Mouse (Mus musculus): ENCODE data around the gene Wfdc3.

Gene Wfdc3

DNA sequence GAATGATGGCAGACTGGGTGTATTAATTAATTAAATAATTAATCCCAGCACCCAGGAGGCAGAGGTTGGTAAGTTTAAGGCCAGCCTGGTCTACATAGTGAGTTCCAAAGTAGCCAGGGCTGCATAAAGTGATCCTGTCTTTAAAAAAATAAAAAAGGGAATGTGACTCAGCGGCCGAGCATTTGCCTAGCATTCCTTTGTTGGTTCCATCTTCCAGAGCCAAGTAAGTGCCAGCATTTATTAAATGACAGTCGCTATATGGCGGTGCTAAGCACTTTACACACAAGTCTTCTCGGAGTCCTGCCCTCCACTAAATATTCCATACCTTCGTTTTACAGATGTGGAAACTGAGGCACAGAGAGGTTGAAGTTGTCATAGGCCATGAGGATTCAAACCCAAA lies 30.4 kb upstream of the Wfdc3 start:
- no peak for DNase-seq (ENCODE audit: low spot score)

DNA sequence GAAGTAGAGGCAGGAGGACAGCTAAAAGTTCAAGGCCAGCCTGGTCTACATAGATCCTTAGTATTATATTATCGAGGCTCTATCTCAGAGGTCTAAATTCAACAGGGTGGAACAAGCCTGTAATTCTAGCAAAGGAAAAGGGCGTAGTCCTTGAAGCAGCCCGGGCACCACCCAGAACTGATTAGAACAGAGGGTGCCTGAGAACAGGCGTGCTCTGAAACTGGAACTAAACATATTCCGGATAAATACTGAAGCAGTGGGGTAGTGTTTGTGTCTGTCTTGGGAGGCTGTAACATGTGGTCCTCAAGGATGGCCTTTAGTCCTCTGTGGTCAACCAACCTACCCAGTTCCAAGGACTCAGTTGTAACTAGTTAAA lies 28.2 kb upstream of the Wfdc3 start:
- no peak for DNase-seq (ENCODE audit: low spot score)

DNA sequence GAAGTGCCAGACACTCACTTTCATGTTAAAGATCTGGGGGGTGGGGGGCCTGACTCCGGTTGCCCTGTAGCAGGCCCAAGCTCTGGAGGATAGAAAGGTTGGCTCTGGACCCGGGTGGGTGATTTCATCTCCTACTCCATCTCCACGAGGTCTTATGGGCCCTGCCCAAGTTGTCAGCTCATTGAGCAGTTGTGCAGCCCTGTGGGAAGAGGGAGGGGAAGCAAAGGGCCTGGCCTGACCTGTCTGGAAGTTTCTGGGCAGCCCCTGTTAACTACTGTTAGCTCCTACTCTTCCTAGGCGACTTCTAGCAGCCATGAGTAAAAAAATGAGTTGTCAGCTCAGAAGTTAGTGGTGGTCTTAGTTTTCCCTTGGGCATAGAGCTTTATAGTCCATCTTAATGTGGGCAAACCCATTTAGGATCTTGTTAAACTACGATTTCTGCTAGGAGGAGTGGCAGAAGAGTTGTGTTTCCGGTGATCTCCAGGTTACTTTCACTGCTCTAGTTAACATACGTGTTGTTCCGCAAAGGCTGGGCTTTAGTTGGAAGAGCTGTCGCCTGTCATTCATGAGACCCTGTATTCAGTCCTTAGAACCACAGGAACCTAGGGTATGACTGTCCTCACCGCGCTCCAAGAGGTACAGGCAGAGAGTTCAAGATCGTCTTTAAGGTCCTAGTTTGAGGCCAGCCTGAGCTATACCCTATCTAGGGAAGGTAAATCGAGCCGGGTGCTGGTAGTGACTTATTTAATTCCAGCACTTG lies 27.7 kb upstream of the Wfdc3 start:
- no peak for DNase-seq (ENCODE audit: low spot score)

DNA sequence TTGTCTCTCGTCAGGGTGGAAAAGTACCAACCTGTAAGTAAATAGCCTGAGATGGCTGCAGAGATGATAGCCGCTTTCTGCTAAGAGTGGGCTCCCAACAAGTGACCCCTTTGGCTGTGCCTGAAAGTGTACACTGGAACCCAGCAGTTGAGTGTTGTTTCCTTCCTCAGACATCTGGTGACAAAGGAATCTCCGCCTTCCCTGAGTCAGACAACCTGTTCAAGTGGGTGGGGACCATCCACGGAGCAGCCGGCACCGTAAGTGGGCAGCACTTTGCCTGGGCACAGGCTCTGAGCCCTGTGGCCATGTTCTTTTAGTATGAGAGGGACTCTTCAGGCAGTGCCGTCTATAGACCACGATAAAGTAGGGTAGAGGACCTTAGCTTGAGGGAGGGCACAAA lies 25.4 kb upstream of the Wfdc3 start:
- DNase-seq (ENCODE audit: low spot score), result no peak

DNA sequence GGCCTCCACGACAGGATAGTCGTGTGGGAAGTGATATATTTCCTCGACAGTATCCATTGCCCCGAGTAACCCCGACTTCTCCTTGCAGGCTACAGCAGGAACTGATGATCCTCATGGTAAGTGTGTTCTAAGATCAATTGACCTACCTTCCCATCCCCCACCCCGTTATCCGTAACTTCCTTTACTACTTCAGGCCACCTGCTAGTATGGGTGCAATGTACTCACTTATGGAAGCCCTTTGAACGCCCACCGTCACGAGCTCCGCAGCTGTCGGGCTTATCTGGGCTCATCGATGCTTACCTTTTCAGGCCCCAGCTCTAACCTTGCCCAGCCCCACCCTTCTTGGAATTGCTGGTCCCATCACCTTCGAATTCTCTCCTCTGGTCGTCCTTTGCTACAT lies 24.5 kb upstream of the Wfdc3 start:
- no peak for DNase-seq (ENCODE audit: low spot score)

DNA sequence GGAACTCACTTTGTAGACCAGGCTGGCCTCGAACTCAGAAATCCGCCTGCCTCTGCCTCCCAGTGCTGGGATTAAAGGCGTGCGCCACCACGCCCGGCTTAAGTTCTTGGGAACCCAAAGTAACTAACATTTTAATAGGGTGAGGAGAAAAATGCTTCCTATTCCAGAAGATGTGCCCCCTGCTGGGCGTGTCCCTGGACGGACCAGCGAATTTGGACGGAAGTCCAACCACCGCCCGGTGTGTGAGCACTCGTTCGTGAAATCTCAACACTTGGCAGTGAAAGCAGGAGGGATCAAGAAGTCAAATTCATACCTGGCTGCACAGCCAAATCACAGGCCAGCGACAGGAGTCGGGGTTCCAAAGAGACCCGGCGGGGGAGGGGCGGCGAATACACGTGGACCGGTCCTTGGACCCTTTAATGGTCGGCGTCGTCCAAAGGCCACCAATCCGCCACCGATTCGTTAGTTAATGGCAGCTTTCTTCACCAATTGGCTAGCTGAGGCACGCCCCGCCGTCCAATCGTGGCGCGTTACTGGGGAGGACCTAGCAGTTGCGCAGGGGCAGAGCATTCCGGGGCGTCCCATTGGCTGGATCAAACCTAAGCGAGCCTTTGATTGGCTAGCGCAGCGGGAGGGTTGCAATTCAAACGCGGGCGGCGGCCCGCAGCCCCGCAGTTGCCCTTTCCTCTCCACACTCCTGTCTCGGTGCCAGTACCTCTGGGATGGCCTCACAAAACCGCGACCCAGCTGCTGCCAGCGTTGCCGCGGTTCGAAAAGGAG lies 23.7 kb upstream of the Wfdc3 start, which contains the start of gene Ube2c:
Gene Ube2c, plus strand, starts transcription at position 641 of the 780 bp plus-strand sequence.
- DNase-seq (ENCODE audit: low spot score), result peak; percentile 100

DNA sequence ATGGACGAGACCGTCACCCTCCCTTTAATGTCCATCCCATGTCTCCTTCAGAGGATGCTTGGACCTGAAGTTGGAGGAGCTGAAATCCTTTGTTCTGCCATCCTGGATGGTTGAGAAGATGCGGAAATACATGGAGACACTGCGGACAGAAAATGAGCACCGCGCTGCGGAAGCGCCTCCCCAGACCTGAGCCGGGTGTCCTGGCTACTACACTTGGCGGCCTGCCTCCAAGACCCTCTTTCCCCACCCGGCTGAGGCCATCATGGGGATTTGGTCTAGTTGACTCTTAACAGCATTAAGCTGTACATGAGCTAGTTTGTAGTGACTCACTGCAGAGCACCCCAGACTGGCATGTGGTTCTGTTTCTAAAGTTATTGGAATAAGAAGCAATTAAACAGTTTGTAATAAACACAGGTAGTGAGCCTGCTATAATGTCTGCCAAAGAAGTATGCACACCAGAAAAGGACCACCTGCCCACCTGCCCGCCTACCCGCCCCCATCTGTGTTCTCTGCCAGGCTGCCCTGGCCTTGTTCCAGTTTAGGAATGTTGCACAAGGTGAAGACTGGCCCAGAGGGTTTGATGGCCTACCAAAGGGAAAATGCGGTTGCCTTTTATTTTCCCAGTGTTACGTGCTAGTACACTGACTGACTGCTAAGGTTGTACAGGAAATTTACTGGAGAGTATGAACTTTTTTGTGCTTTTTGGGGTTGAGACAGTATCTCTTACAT lies 22.2 kb upstream of the Wfdc3 start:
- no peak for DNase-seq (ENCODE audit: low spot score)

DNA sequence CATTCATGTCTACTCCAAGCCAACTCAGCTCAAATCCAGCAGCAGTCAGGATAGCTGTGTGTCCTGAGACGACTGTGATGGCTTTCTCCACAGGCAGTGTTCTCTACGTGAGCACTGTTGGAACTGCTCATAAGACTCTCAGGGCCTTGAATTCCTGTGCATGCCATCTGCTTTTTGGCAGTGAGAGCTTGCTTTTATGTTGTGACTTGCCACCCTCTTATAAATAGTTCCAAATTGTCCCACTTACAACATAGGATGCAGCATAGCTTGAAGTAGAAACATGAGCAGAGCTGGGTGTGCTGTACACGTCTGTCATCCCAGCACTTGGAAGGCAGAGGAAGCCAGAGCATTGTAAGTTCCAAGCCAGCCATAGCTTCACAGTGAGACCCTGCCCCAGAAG lies 20.1 kb upstream of the Wfdc3 start:
- no peak for DNase-seq (ENCODE audit: low spot score)

DNA sequence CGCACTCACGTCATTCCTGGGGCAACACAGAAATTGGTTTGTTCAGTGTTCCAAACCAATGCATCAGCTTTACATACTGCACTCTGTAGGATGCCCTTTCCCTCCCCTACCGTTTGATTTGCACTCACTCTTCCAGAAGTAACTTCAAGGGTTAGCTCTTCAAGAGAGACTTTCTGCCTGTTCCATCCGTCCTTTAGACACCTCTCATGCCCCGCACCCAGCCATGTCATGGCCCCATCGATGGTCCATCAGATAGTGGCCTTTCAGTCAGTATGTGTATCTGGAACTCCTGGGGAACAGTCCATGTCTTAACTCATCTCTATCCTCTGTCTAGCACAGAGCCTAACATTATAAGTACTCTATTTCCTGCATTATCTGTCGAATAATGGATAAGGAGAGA lies 16.9 kb upstream of the Wfdc3 start:
- no peak for DNase-seq (ENCODE audit: low spot score)

DNA sequence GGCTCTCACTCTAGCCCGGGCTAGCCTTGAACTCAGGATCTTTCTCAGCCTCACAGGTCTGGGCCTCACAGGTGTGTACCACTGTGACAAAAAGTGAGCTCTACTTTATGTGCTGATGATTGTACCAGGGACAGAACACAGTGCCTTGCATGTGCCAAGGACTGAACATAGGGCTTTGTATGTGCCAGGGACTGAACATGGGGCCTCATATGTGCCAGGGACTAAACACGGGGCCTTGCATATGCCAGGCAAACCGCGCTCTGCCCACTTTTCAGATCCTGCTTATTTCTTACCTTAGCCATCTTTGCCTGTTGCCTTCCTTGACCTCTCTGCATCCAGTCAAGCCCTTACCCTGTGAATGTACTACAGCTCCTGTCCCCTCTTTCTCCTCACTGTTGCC lies 16.2 kb upstream of the Wfdc3 start:
- DNase-seq (ENCODE audit: low spot score), result no peak

DNA sequence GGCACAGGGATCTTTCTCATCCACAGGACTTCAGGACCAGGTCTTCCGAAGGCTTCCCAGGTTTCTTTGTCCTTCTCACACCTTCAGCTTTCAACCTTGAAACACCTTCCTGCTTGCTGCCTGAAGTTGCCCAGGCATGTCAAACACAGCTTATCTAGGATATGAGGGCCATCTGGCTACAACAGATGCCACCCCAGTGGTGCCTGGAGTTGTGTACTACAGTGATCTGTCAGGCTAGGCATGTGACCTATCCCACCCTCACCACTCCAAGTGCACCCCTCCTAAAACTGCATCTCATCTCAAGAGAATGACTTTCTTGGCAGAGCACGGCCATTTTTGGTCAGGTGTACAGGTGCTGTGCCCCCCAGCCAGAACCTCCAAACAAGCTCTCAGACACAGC lies 15.8 kb upstream of the Wfdc3 start:
- no peak for DNase-seq (ENCODE audit: low spot score)

DNA sequence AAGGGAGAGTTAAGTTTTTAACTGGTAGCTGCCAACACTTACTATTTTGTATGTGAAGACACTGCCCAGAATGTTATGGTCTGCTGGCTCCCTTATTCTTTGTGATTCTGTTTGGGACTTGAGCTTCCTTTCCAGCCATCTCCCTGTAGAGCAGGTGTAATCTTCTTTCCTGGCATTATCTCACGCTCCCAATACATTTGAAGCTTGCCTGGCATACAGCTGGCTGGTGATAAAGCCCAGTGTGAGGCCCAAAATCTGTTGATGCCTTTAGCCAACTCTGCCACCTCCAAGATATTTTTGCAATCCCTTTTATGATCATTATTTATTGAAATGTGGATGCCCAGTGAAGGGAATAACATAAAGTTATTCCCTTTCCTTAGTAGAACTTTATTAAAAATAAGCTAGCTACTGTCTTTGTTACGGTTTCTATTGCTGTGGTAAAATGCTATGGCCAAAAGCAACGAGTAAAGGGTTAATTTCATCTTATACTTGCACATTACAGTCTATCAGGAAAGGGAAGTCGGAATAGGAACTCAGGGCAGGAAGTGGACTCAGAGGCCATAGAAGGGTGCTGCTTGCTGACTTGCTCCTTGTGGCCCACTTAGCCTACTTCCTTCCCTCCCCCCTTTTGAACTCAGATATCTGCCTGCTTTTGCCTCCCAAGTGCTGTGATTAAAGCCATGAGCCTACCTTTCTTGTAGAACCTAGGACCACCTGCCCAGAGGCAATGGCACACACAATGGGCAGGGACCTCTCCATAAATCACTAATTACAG lies 14.5 kb upstream of the Wfdc3 start:
- DNase-seq (ENCODE audit: low spot score), result no peak

DNA sequence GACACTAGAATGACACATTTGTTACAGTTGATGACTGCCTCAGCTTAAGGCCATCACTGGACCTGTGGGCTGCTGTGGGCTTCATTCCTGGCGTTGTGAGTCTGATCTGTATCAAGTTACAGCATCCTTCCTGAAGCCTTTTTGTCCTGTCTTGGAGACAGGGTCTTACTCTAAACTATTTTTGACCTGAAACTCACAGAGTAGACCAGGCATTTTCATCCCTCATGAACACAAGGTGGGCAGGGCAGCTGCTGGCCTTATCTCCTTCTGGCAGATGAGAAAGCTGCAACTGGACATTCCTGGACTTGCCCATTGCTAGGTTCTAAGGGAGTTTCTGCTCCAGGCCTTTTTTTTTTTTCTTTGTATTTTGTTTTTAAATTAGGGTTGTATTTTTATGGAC lies 13.0 kb upstream of the Wfdc3 start:
- no peak for DNase-seq (ENCODE audit: low spot score)

DNA sequence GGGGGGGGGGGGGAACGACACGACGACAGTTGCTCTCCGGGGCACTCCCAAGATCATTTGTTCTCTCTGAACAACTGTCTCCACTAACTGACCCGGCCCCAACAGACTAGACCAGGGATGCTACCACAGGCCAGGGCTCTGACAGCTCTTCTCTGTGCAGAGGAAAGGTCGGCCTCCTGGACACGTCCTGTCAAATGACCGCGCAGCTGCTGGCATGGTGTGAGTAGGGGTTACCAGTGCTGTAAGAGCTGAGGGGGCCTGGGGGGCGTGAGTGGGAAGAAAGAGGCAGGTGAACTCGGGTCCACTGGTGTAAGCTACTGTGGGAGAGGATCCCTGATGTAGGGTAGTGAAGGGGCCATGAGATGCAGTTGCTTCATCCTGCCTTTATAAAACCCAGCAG lies 12.1 kb upstream of the Wfdc3 start:
- no peak for DNase-seq (ENCODE audit: low spot score)

DNA sequence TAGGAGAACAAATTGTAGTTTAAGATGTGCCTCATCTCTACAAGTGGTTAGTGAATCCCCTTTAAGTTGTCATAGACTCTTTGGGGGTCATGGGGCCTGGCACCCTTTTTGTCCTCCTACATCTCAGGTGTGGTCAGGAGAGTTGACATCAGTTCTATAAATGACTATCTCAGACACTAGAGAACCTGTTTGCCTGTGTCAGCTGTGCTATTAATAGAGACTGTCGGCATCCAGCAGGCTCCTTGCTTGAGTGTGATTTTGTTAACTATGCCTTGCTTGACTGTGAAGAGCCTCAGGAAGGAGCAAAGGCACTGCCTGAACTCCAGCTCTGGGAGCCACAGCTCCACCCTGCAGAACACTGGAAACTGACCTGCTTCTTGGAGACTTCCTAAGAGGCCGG lies 9.1 kb upstream of the Wfdc3 start:
- DNase-seq (ENCODE audit: low spot score), result no peak

DNA sequence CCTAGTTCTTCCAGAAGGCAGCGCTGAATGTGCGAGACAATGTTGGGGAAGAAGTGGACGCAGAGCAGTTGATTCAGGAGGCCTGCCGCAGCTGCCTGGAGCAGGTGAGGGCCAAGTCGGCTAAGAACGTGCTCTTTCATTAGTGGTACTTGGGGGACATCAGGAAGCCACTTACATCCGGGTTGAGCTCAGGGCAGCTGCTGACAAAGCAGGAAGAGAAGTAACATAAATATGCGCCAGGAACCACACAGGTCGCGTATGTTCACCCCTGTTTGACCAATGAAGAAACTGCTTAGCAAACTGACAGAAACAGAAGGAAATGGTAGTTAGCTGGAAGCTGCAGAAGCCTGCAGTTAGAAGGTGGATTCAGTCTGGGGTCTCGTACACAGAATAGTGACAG lies 8.4 kb upstream of the Wfdc3 start:
- no peak for DNase-seq (ENCODE audit: low spot score)

DNA sequence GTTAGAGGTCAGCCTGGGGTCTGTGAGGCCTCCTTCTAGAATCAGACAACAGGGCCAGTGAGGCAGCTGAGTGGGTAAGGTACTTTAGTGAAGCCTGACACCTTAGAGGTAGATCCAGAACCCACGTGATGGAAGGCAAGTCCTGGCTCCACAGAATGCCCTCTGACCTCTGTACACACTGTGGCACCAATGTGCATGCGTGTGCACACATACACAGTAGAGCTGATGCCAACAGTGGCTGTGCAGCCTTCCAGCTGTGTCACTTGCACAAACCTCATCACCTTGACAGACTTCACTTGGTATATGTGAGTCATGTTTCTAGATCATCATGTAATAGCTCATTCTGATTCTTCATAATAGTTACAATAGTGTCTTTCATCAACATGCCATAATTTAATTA lies 6.7 kb upstream of the Wfdc3 start:
- DNase-seq (ENCODE audit: low spot score), result no peak

DNA sequence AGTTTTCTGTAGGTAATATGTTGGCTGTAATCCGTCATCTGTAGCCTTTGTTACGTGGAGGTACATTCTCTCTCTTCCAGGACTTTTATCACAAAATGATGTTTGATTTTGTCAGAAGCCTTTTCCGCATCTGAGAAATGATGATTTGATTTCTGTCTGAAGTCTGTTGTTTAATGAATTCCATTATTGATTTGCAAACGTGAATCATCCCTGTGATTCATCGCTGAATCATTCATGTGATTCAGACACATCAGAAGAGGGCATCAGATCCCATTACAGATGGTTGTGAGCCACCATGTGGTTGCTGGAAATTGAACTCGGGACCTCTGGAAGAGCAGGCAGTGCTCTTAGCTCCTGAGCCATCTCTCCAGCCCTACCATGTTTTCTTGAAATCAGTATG lies 3.3 kb upstream of the Wfdc3 start:
- DNase-seq (ENCODE audit: low spot score), result no peak

DNA sequence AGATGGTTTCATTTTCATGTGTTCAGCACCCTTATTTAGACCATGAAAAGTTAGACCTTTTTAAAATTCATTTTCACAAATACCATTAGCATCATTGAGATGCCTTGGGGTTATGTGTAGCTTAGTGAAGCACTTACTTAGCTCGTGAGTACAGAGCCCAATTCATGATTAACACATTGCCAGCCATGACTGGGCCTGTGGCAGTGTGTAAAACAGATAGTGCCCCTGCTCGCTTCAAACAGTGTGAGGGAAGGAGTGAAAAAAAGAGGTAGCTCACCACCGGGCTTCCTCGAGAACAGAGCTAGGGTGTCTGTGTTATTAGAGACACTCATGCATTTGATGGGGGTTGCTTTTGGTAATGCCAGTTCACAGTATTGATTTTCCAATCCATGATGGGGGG lies 2.5 kb upstream of the Wfdc3 start:
- DNase-seq (ENCODE audit: low spot score), result no peak

DNA sequence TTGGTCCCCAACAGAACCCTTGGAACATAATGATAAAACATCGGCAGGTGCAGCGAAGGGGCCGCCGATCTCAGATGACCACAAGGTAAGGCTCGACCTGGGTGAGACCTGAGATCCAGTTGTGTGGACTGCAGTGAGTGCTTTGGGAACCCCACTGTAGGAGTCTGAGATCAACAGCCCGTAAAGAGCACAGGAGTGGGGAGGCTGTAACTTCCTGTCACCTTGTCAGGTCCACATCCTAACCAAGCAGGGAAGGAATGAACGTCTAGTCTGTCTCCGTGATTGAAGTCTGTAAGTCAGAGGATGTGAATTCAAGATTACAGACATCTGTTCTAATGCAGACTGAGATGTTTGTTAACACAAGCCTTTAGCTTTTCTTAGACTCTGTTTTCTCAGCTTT lies 962 bp upstream of the Wfdc3 start:
- DNase-seq (ENCODE audit: low spot score), result no peak

DNA sequence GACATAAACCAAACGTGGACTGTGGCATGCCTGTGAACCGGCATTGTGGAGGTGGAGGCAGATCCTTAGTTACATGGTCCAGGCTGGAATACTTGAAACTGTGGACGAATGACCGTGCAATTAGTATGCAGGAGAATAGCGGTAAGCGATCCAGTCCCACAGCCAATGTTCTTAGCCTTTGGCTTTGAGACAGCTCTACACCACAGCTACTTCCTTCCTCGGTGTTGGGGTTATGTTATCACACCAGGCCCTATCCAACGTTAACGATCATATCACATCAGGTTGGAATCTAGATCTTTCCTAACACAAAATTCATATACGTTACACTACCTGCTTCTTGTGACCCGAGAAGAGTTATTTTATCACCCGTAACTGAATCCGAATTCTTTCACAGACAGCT lies 744 bp downstream of the Wfdc3 start:
- no peak for DNase-seq (ENCODE audit: low spot score)

DNA sequence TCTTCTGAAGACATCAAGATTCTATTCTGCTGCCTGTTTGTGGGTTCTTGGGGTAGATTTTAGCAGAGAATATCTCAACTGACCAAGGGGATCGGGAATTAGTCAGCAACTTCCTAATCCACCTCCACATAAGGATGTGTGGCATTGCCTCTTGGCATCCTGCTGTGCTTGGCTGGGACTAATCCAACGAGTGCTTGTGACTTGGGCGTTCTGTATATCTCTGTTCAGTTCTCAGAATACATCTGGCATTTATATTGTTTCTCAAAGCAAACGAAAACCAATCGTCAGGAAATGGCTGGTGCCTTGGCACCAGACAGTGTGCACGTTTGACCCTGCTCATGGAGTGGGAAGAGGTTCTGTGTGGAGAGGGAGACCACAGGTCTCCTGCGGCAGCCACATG lies 5.9 kb downstream of the Wfdc3 start:
- no peak for DNase-seq (ENCODE audit: low spot score)
